Mouse (Mus musculus) heart, embryonic 16.5 days (tissue): Measurements from ENCODE around the gene Tbl1xr1. TPM values are rescaled to one million over a fixed set of nuclear protein-coding genes. Genes with fewer than 3 reads are reported as not detected.

Experiments used
- ATAC-seq: fragments of 200-750 bp; cut with Nextera tagmentation; replicated peaks from 2 replicates; pipeline ENCODE4 v1.8.0; 2017; ENCODE audit warnings: moderate number of reproducible peaks; ENCODE audit not compliant: insufficient read depth, low FRiP score; ENCODE audit errors: extremely low read depth
- H3K27ac ChIP-seq: fragments of 300-500 bp; sonication (generic); 2 replicates; pipeline ENCODE4 v1.5.1; 2014; ENCODE audit warnings: mild to moderate bottlenecking, low read length, control low read depth, moderate library complexity
- H3K27me3 ChIP-seq: fragments of 300-500 bp; sonication (generic); 2 replicates; pipeline ENCODE4 v1.6.1; 2014; ENCODE audit warnings: low read length, mixed read lengths; ENCODE audit not compliant: control insufficient read depth, insufficient read depth
- H3K36me3 ChIP-seq: fragments of 300-500 bp; sonication (generic); 2 replicates; pipeline ENCODE4 v1.6.1; 2014; ENCODE audit not compliant: control insufficient read depth, insufficient read depth
- H3K4me1 ChIP-seq: fragments of 300-500 bp; sonication (generic); 2 replicates; pipeline ENCODE4 v1.6.1; 2014; ENCODE audit warnings: low read length, mixed read lengths; ENCODE audit not compliant: control insufficient read depth, insufficient read depth
- H3K4me2 ChIP-seq: fragments of 300-500 bp; sonication (generic); 2 replicates; pipeline ENCODE4 v1.6.1; 2014; ENCODE audit warnings: low read depth, mild to moderate bottlenecking, control low read depth, low read length
- H3K4me3 ChIP-seq: fragments of 300-500 bp; sonication (generic); 2 replicates; pipeline ENCODE4 v1.5.1; 2014; ENCODE audit warnings: mild to moderate bottlenecking, control low read depth, low read length
- H3K9ac ChIP-seq: fragments of 300-500 bp; sonication (generic); 2 replicates; pipeline ENCODE4 v1.6.1; 2014; ENCODE audit warnings: low read length, control low read depth
- H3K9me3 ChIP-seq: fragments of 300-500 bp; sonication (generic); replicated peaks from 2 replicates; pipeline ENCODE4 v1.6.1; 2016; ENCODE audit warnings: low read length; ENCODE audit not compliant: control insufficient read depth
- WGBS: fragments of 180-500 bp; shearing (Covaris S2); extraction: QIAGEN DNeasy Blood & Tissue Kit; methylation state at CpG from one replicate; pipeline ENCODE4 v1.1.7; 2014; 5-methylcytosine and 5-hydroxymethylcytosine counted together
- polyA plus RNA-seq: library from polyadenylated mRNA; unstranded; fragments of >200 nt; fragmentation: Nextera tagmentation; extraction: Ambion mirVana; gene quantifications from 2 replicates; pipeline ENCODE4 v1.2.1, GENCODE M21; 2015

Gene Tbl1xr1
- polyA plus RNA-seq, 1 experiment from 2014 or later: 12.9 TPM

DNA sequence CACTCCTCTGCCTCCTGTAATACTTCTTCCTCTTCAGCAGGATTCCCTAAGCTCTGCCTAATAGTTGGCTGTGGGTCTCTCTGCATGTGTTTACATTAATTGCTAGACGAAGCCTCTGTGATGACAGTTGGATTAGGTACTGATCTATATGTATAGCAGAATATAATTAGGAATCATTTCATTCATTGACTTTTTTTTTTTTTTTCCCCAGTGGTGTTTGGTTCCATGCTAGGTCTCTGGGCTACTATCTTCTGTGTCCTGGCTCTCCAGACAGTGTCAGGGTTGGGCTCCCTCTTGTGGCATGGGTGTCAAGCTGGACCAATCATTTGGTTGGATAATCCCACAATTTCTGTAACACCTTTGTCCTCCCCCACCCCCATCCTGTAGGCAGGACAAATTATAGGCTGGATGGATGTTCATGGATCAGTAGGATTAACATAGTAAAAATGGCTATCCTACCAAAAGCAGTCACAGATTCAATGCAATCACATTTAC lies 71.0 kb downstream of the Tbl1xr1 start:
- ATAC-seq: no peak
- Histone ChIP-seq H3K9me3 (no peaks in the 10 kb centered on the region), H3K27me3 (no peaks in the 10 kb centered on the region), H3K9ac (no peak overlapping the region), H3K4me3 (no peak overlapping the region), H3K4me2 (no peak overlapping the region), H3K4me1 (0 out of 2 replicates have a peak, but pooled peaks cover 2% of the 10 kb centered on the region), H3K27ac (no peak overlapping the region), H3K36me3 (no peaks in the 10 kb centered on the region)
- 78% methylated on average over 1 of the region's 1 CpGs for WGBS

DNA sequence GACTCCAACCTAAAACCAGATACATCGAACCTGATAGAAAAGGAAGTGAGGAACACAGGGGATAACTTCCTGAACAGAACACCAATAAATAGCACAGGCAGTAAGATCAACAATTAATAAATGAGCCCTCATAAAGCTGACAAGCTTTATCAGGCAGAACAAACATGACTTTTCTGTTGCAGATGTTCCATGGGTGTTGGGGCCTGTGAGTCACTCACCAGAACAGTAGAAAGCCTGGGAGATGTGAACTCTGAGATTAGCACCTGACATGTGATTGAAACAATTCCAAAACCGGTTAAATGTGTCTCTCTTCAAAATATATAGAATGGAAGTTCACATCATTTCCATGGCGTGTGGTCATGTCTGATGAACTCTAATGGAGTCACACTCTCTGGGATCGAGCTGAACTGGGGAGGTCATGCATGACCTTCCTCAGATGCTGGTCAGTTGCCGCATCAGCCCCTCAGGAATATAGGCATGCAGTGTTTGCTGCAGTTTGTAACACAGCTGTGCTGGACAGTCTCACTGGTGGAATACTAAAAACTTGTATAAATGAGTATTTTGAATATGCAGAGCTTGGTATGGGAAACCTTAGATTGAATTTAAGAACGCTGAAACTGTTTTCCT lies 72.0 kb downstream of the Tbl1xr1 start:
- no peak overlapping the region for H3K4me3 ChIP-seq
- no peak overlapping the region for H3K9ac ChIP-seq
- H3K9me3 ChIP-seq: no peaks in the 10 kb centered on the region
- H3K36me3 ChIP-seq: no peaks in the 10 kb centered on the region
- 0 out of 2 replicates have a peak, but pooled peaks cover 2% of the 10 kb centered on the region for H3K4me1 ChIP-seq
- no peak overlapping the region for H3K4me2 ChIP-seq
- no peaks in the 10 kb centered on the region for H3K27me3 ChIP-seq
- 78% methylated on average over 6 of the region's 6 CpGs for WGBS
- H3K27ac ChIP-seq: no peak overlapping the region
- no peak for ATAC-seq

DNA sequence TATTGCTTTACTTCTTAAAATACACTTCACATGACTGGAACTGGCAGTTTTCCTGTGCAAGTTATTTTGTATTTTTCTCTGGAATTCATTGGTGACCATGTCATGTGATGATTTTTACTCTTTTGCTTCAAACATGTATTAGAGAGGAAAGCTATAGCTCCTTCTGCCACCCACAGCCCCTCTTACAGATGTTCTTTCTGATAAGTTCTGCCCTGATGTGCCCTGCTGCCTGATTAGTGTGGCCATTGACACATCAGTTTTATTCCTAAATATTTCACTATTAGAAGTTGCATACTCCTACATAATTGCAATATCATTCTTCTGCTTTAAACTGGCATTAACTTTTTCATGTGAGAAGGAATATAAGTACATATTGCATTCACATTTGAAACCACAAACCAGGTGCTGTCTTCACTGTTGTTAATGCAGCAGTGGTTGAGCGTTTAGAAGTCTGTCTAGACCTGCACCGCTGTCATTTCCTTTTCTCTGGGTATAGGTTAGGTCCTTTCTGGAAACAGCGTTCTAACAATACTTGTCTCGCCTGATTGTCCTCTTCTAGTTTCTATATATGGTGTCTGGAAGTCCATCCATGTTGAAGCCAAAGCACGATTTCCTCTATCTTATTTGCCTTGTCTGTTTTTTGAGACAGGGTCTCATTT lies 74.5 kb downstream of the Tbl1xr1 start:
- H3K27ac ChIP-seq: no peak overlapping the region
- no peak overlapping the region for H3K4me2 ChIP-seq
- peak; percentile 49 for ATAC-seq
- WGBS: 76% methylated on average over 5 of the region's 5 CpGs
- H3K27me3 ChIP-seq: no peaks in the 10 kb centered on the region
- H3K4me3 ChIP-seq: no peak overlapping the region
- H3K4me1 ChIP-seq: 0 out of 2 replicates have a peak, but pooled peaks cover 2% of the 10 kb centered on the region
- no peaks in the 10 kb centered on the region for H3K9me3 ChIP-seq
- no peaks in the 10 kb centered on the region for H3K36me3 ChIP-seq
- H3K9ac ChIP-seq: no peak overlapping the region

DNA sequence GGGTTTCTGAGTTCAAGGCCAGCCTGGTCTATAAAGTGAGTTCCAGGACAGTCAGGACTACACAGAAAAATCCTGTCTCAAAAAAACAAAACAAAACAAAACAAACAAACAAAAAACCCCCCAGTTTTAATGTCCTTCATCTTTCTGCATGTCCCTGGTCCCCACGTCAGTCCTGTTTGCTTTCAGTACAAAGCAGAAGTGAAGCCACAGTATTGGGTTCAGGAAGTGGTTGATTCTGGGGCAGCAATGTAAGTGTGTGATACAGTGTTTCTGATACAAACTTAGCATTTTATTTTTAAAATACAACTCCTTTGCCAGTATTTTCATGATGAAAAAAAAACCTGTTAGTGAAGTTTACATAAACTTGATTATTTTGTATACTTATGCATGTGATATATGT lies 76.3 kb downstream of the Tbl1xr1 start:
- H3K9ac ChIP-seq: no peak overlapping the region
- H3K36me3 ChIP-seq: no peaks in the 10 kb centered on the region
- no peak overlapping the region for H3K4me3 ChIP-seq
- H3K4me2 ChIP-seq: no peak overlapping the region
- no peak overlapping the region for H3K27ac ChIP-seq
- 77% methylated on average over 1 of the region's 1 CpGs for WGBS
- H3K9me3 ChIP-seq: 0 out of 2 replicates have a peak, but pooled peaks cover 2% of the 10 kb centered on the region
- no peak for ATAC-seq
- no peaks in the 10 kb centered on the region for H3K27me3 ChIP-seq
- H3K4me1 ChIP-seq: 0 out of 2 replicates have a peak, but pooled peaks cover 2% of the 10 kb centered on the region

DNA sequence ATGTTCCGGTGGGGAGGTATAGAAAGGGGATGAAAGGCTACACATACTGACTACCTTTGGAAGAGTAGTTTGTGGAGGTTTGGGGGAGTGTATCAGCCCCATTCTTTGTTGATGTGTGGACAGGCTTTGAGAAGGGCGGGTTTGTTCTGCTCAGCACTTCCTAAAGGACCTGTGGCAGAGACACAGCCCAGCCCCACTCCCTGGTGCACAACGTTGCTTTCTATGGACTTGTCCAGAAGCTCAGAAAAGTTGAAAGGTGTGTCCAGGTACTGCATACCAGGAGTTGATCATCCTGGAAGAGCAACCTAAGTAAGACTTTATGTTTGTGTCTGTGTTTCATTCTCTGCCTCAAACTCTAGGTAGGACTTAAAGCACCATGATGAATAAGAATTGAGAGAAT lies 78.1 kb downstream of the Tbl1xr1 start:
- Histone ChIP-seq H3K4me3 (no peak overlapping the region), H3K9ac (no peak overlapping the region), H3K27me3 (no peaks in the 10 kb centered on the region), H3K9me3 (0 out of 2 replicates have a peak, but pooled peaks cover 2% of the 10 kb centered on the region), H3K27ac (no peak overlapping the region), H3K36me3 (no peaks in the 10 kb centered on the region), H3K4me2 (no peak overlapping the region), H3K4me1 (no peaks in the 10 kb centered on the region)
- 74% methylated on average over 3 of the region's 3 CpGs for WGBS
- no peak for ATAC-seq

DNA sequence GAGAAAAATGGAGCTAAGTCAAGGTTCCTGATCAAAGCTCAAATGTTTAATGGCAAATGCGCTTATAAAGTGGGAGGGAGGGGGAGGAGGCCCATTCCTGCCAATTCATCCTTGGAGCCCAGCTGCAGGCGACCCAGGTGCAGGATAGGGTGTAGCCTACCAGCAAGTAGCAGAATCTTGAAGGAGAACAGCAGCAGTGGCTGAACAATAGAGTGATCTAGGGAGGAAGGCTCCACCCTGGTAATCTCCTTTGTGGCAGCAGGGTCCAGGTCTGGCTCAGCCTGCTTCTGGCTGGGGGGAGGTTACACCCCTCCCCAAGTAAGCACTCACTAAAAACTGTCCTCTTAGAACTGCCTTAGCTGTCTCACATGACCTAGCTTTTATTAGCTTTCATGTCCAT lies 79.9 kb downstream of the Tbl1xr1 start:
- whole genome bisulfite sequencing: 84% methylated on average over 2 of the region's 2 CpGs

DNA sequence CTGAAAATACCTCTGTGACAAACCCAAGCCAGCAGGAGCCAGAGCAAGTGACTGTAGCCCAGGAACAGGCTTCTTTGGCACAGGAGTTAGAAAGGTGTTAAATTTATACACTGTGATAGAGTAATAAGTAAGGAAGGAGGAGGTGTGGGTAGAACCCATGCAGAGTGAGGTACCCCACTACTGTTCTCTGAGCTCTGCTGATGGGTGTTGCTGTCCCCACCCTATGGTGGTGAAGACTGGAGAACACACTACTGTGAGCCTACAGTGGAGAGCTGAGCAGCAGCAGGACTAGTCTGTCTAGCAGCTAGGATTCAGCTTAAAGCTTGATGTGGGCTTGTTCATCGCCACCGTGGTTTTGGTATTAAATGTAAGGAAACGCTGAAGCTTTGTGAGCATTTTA lies 86.5 kb downstream of the Tbl1xr1 start:
- peaks cover 2% of the 10 kb centered on the region; the same call in 1 of the 2 replicates for H3K36me3 ChIP-seq
- no peaks in the 10 kb centered on the region for H3K9me3 ChIP-seq
- no peaks in the 10 kb centered on the region for H3K4me1 ChIP-seq
- no peak overlapping the region for H3K27ac ChIP-seq
- ATAC-seq: no peak
- WGBS: 93% methylated on average over 3 of the region's 3 CpGs
- H3K27me3 ChIP-seq: no peaks in the 10 kb centered on the region
- H3K4me2 ChIP-seq: no peak overlapping the region
- H3K4me3 ChIP-seq: no peak overlapping the region
- H3K9ac ChIP-seq: no peak overlapping the region

More for the DNA sequence above, 79.9 kb downstream of the Tbl1xr1 start:
- Histone ChIP-seq H3K27me3 (no peaks in the 10 kb centered on the region), H3K9ac (no peak overlapping the region), H3K36me3 (no peaks in the 10 kb centered on the region), H3K9me3 (0 out of 2 replicates have a peak, but pooled peaks cover 2% of the 10 kb centered on the region), H3K4me1 (no peaks in the 10 kb centered on the region), H3K4me2 (no peak overlapping the region), H3K27ac (no peak overlapping the region), H3K4me3 (no peak overlapping the region)
- ATAC-seq: no peak

DNA sequence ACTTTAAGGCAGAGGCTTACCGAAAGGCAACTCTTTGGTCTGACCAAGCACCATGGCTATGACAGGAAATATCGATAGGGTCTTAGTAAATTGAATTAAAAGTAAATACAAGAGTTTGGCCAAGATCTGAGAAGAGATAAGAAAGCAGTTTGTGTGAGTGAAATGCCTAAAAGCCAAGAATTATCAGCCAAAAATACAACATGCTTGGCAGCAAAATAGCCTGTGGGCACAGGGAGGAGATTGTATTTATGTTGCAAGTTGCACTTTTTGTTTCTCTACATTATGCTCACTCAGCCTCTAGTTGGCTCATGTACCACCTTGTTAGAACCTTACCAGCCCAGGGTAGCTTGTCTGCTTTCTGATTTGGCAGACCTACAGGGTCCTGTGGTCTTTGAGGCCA lies 91.4 kb downstream of the Tbl1xr1 start:
- Histone ChIP-seq H3K36me3 (peaks cover 2% of the 10 kb centered on the region; the same call in 1 of the 2 replicates), H3K9me3 (no peaks in the 10 kb centered on the region), H3K9ac (no peak overlapping the region), H3K4me1 (no peaks in the 10 kb centered on the region), H3K4me3 (no peak overlapping the region), H3K27ac (no peak overlapping the region), H3K27me3 (no peaks in the 10 kb centered on the region), H3K4me2 (no peak overlapping the region)
- no peak for ATAC-seq
- WGBS: 91% methylated on average over 2 of the region's 2 CpGs

DNA sequence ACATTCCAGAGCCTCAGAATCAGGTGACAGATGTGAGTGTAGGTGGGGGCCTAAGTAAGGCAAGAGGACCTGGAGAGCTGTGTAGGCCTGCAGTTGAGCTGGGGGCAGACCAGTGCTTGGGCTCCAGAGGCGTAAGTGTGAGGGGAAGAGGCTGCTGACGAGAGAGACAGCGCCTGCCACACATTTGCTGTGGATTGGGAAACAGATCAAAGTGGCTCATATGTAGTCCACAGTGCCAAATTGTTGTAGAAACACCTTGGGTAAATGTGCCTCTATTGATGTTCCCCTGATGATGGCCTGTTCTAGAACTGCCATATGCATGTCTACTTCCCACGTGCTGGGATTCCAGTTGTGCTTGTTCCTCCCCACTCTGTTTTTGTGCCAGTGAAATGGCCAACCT lies 92.0 kb downstream of the Tbl1xr1 start:
- Histone ChIP-seq H3K27me3 (no peaks in the 10 kb centered on the region), H3K27ac (no peak overlapping the region), H3K4me1 (no peaks in the 10 kb centered on the region), H3K4me3 (no peak overlapping the region), H3K9ac (no peak overlapping the region), H3K4me2 (no peak overlapping the region), H3K36me3 (peaks cover 2% of the 10 kb centered on the region; the same call in 1 of the 2 replicates), H3K9me3 (no peaks in the 10 kb centered on the region)
- ATAC-seq: no peak
- WGBS: 83% methylated on average over 4 of the region's 4 CpGs
